ENCODE assay signal across 8 mouse cellular contexts in genomic region chr10:39572672-39573051, GRCm38 (mm10). TPM values are rescaled to one million over a fixed set of nuclear protein-coding genes. Genes with fewer than 3 reads are reported as not detected.
DNase-seq lines count a peak whose midpoint lies in the region; ATAC-seq and TF ChIP-seq lines count a peak whose summit lies in the region.

No protein-coding gene starts in this region.

- intact Hi-C loops in left cerebral cortex, postnatal 25 days (cut with DNase I): no loop called here

- H3K9me3 ChIP-seq in forebrain, embryonic 15.5 days: no peaks in the 10 kb centered on the region
- H3K9me3 ChIP-seq in stomach, embryonic 15.5 days: no peaks in the 10 kb centered on the region

- H3K79me2 ChIP-seq in C2C12 (ENCODE audit: control insufficient read depth, insufficient read depth): no peaks in the 10 kb centered on the region

- H3K4me2 ChIP-seq in forebrain, embryonic 15.5 days (replicated peaks): no peak overlapping the region
- H3K4me2 ChIP-seq in stomach, embryonic 15.5 days: no peak overlapping the region

- H3K27me3 ChIP-seq in C2C12 (ENCODE audit: control insufficient read depth, insufficient read depth, insufficient read length): no peaks in the 10 kb centered on the region
- no peaks in the 10 kb centered on the region for H3K27me3 ChIP-seq in forebrain, embryonic 15.5 days
- H3K27me3 ChIP-seq in stomach, embryonic 15.5 days (replicated peaks): no peaks in the 10 kb centered on the region

- H3K9ac ChIP-seq in forebrain, embryonic 15.5 days (replicated peaks): peak overlapping the region; percentile 2; the same call in 1 of the 2 replicates
- H3K9ac ChIP-seq in stomach, embryonic 15.5 days: no peak overlapping the region

- H3ac ChIP-seq in C2C12 (ENCODE audit: control insufficient read depth, insufficient read length, low read depth): no peak overlapping the region

- H3K4me3 ChIP-seq in C2C12 (ENCODE audit: insufficient read depth, poor library complexity, severe bottlenecking): no peak overlapping the region
- no peak overlapping the region for H3K4me3 ChIP-seq in forebrain, embryonic 15.5 days
- no peak overlapping the region for H3K4me3 ChIP-seq in stomach, embryonic 15.5 days (replicated peaks)

- ATAC-seq in forebrain, embryonic 15.5 days (replicated peaks): peak; percentile 28; the same call in 1 of the 2 replicates
- ATAC-seq in stomach, embryonic 15.5 days (ENCODE audit: insufficient read depth, low FRiP score, low read depth): 0 out of 2 replicates have a peak, but pooled peaks have one; percentile 24

- no peak for TF ChIP-seq CTCF in C2C12 (IDR thresholded peaks at IDR 0.05; ENCODE audit: control insufficient read depth, insufficient read depth, insufficient read length)

- peak; percentile 49 for DNase-seq in gastrocnemius, adult 18-20 months (ENCODE audit: low spot score)
- no peak for DNase-seq in gastrocnemius, postnatal 4 days (ENCODE audit: low spot score in 2 of 2)
- DNase-seq in left cerebral cortex, postnatal 25 days (ENCODE audit: low spot score in 2 of 2): peak; percentile 50 to 85
- DNase-seq in ovary, adult 18-20 months (ENCODE audit: low spot score): no peak
- DNase-seq in testis, postnatal 14 days (ENCODE audit: low spot score): no peak

- H3K27ac ChIP-seq in forebrain, embryonic 15.5 days (replicated peaks): peak overlapping the region; percentile 89
- H3K27ac ChIP-seq in stomach, embryonic 15.5 days: peak overlapping the region; percentile 32; the same call in 1 of the 2 replicates

- H3K36me3 ChIP-seq in C2C12 (ENCODE audit: control insufficient read depth, insufficient read depth): no peaks in the 10 kb centered on the region
- no peaks in the 10 kb centered on the region for H3K36me3 ChIP-seq in forebrain, embryonic 15.5 days
- H3K36me3 ChIP-seq in stomach, embryonic 15.5 days: no peaks in the 10 kb centered on the region

- 36% methylated on average over 6 of the region's 6 CpGs for WGBS in forebrain, embryonic 15.5 days
- WGBS in stomach, embryonic 15.5 days: 29% methylated on average over 6 of the region's 6 CpGs

- peaks cover 35% of the 10 kb centered on the region for H3K4me1 ChIP-seq in forebrain, embryonic 15.5 days
- peaks cover 25% of the 10 kb centered on the region for H3K4me1 ChIP-seq in stomach, embryonic 15.5 days

- no peaks in the 10 kb centered on the region for H3K79me3 ChIP-seq in C2C12 (ENCODE audit: low read depth)

TF ChIP-seq in C2C12, 6 proteins besides CTCF, POLR2A, EP300 and RAD21:
- TF ChIP-seq MAX (IDR thresholded peaks at IDR 0.05) (no peak), USF1 (IDR thresholded peaks at IDR 0.05; ENCODE audit: low read depth) (no peak), MYOG (IDR thresholded peaks at IDR 0.05; ENCODE audit: control insufficient read depth, extremely low read depth, insufficient read length) (no peak), CEBPB (IDR thresholded peaks at IDR 0.05; ENCODE audit: low read depth) (peak; percentile 61), FOSL1 (IDR thresholded peaks at IDR 0.05; ENCODE audit: insufficient read depth, low read length, poor library complexity, severe bottlenecking) (no peak), MYOD1 (IDR thresholded peaks at IDR 0.05; ENCODE audit: control insufficient read depth, insufficient read length, low read depth) (no peak)

RNA-seq across cellular contexts. Expression of gene Traf3ip2, which starts 40.1 kb away (rescaled TPM):
- total RNA-seq in gastrocnemius, adult 18-20 months (2021): 1 to 10 TPM; 2.5 to 3.9 TPM
- total RNA-seq in gastrocnemius, postnatal 4 days (2021): 1 to 10 TPM; 4.4 to 5.8 TPM
- polyA plus RNA-seq in C2C12 (2012; fragmentation: generic; extraction: Trizol): 2.9 TPM
- 4.5 and 5.0 TPM in 2 replicates for polyA plus RNA-seq in forebrain, embryonic 15.5 days (2015; fragmentation: Nextera tagmentation; extraction: Ambion mirVana)
- under 1 TPM; 0.43 to 0.92 TPM for total RNA-seq in left cerebral cortex, postnatal 25 days (2021)
- polyA plus RNA-seq in stomach, embryonic 15.5 days (2015; fragmentation: Nextera tagmentation; extraction: Ambion mirVana): 29.0 and 29.6 TPM in 2 replicates

Comparison
In these comparisons a context has a peak if more than half of its experiments do, and no peak if none do; other contexts are left out.
1. DNase-seq: peak in gastrocnemius, adult 18-20 months (single experiment) and left cerebral cortex, postnatal 25 days (2 of 2); none in gastrocnemius, postnatal 4 days (0 of 2), ovary, adult 18-20 months (single experiment) and testis, postnatal 14 days (single experiment).